12 mouse cellular contexts compared by ENCODE assay signal in genomic region chr17:28992105-28992504, GRCm38 (mm10). TPM values are rescaled to one million over a fixed set of nuclear protein-coding genes. Genes with fewer than 3 reads are reported as not detected.
A peak's percentile ranks its signal among the peaks of the same experiment; 100 is the strongest.
DNase-seq lines count a peak whose midpoint lies in the region; ATAC-seq lines count a peak whose summit lies in the region.
"Had no signal": no experiment of that assay in that cellular context is flagged by ENCODE, and none has a peak within 500 bp of the region (broad histone marks: within the 10 kb centered on the region; RNA-seq: fewer than 3 reads in every experiment).

No protein-coding gene starts in this region.

- no peak overlapping the region for H3K4me2 ChIP-seq in forebrain, embryonic 15.5 days (replicated peaks)
- no peak overlapping the region for H3K4me2 ChIP-seq in limb, embryonic 13.5 days (replicated peaks)
- H3K4me2 ChIP-seq: liver, embryonic 15.5 days had no signal

- H3K36me3 ChIP-seq in forebrain, embryonic 15.5 days: peaks cover 46% of the 10 kb centered on the region
- peaks cover 91% of the 10 kb centered on the region for H3K36me3 ChIP-seq in forebrain, embryonic 10.5 days (replicated peaks)
- peaks cover 69% of the 10 kb centered on the region for H3K36me3 ChIP-seq in limb, embryonic 13.5 days
- peaks cover 93% of the 10 kb centered on the region for H3K36me3 ChIP-seq in limb, embryonic 10.5 days

- H3K27me3 ChIP-seq in forebrain, embryonic 15.5 days: no peaks in the 10 kb centered on the region
- no peaks in the 10 kb centered on the region for H3K27me3 ChIP-seq in forebrain, embryonic 10.5 days (ENCODE audit: poor library complexity, severe bottlenecking)
- H3K27me3 ChIP-seq in limb, embryonic 13.5 days: no peaks in the 10 kb centered on the region
- no peaks in the 10 kb centered on the region for H3K27me3 ChIP-seq in limb, embryonic 10.5 days (ENCODE audit: low read depth, poor library complexity, severe bottlenecking)
- H3K27me3 ChIP-seq: liver, embryonic 15.5 days had no signal

- peak overlapping the region; percentile 74 for H3K27ac ChIP-seq in forebrain, embryonic 15.5 days (replicated peaks)
- H3K27ac ChIP-seq in forebrain, embryonic 10.5 days: no peak overlapping the region
- peak overlapping the region; percentile 28; the same call in 1 of the 2 replicates for H3K27ac ChIP-seq in limb, embryonic 13.5 days
- H3K27ac ChIP-seq in limb, embryonic 10.5 days: no peak overlapping the region

- no peak for DNase-seq in forebrain, embryonic 10.5 days (ENCODE audit: extremely low spot score, low spot score)
- no peak for DNase-seq in limb, embryonic 10.5 days (ENCODE audit: low spot score)
- DNase-seq in heart, postnatal 14 days: peak; percentile 36 to 51
- peak; percentile 66 for DNase-seq in lung, postnatal 10 days
- DNase-seq in yolk sac, embryonic 10.5 days (ENCODE audit: low spot score): no peak
- DNase-seq in urinary bladder, postnatal 25 days (ENCODE audit: low spot score): no peak
- DNase-seq: embryo, embryonic 11 days; spleen, adult 18-20 months had no signal

- no peak for ATAC-seq in forebrain, embryonic 15.5 days (replicated peaks)
- no peak for ATAC-seq in limb, embryonic 13.5 days (ENCODE audit: low FRiP score, low read depth)

- H3K9me3 ChIP-seq in forebrain, embryonic 15.5 days: no peaks in the 10 kb centered on the region
- no peaks in the 10 kb centered on the region for H3K9me3 ChIP-seq in forebrain, embryonic 10.5 days
- no peaks in the 10 kb centered on the region for H3K9me3 ChIP-seq in limb, embryonic 13.5 days
- no peaks in the 10 kb centered on the region for H3K9me3 ChIP-seq in limb, embryonic 10.5 days (replicated peaks)
- H3K9me3 ChIP-seq: liver, embryonic 15.5 days had no signal

- H3K4me1 ChIP-seq in forebrain, embryonic 15.5 days: peaks cover 21% of the 10 kb centered on the region
- H3K4me1 ChIP-seq in forebrain, embryonic 10.5 days: peaks cover 7% of the 10 kb centered on the region; the same call in 1 of the 2 replicates
- no peaks in the 10 kb centered on the region for H3K4me1 ChIP-seq in limb, embryonic 13.5 days
- no peaks in the 10 kb centered on the region for H3K4me1 ChIP-seq in limb, embryonic 10.5 days

- 15% methylated on average over 7 of the region's 7 CpGs for WGBS in forebrain, embryonic 15.5 days
- 78% methylated on average over 7 of the region's 7 CpGs for WGBS in forebrain, embryonic 10.5 days
- WGBS in limb, embryonic 13.5 days: 53% methylated on average over 7 of the region's 7 CpGs
- WGBS in limb, embryonic 10.5 days: 72% methylated on average over 7 of the region's 7 CpGs

- H3K9ac ChIP-seq in forebrain, embryonic 15.5 days (replicated peaks): no peak overlapping the region
- H3K9ac ChIP-seq in limb, embryonic 13.5 days: no peak overlapping the region
- H3K9ac ChIP-seq: liver, embryonic 15.5 days had no signal

- H3K4me3 ChIP-seq in forebrain, embryonic 15.5 days: no peak overlapping the region
- H3K4me3 ChIP-seq in forebrain, embryonic 10.5 days: no peak overlapping the region
- no peak overlapping the region for H3K4me3 ChIP-seq in limb, embryonic 13.5 days
- no peak overlapping the region for H3K4me3 ChIP-seq in limb, embryonic 10.5 days
- H3K4me3 ChIP-seq: liver, embryonic 15.5 days had no signal

- intact Hi-C loops in heart, postnatal 14 days (cut with DNase I): no loop called here

RNA-seq across cellular contexts. Expression of gene Stk38, which starts 15.7 kb away (rescaled TPM):
- polyA plus RNA-seq in forebrain, embryonic 15.5 days (2015; fragmentation: Nextera tagmentation; extraction: Ambion mirVana): 119 and 128 TPM in 2 replicates
- 117 and 119 TPM in 2 replicates for polyA plus RNA-seq in forebrain, embryonic 10.5 days (2016; fragmentation: Nextera tagmentation; extraction: Ambion mirVana)
- polyA plus RNA-seq in limb, embryonic 13.5 days (2015; fragmentation: Nextera tagmentation; extraction: Ambion mirVana): 119 and 120 TPM in 2 replicates
- polyA plus RNA-seq in limb, embryonic 10.5 days (2016; fragmentation: Nextera tagmentation; extraction: Ambion mirVana): 116 and 131 TPM in 2 replicates
- 10 to 100 TPM; 47.6 to 48.8 TPM for total RNA-seq in heart, postnatal 14 days (2021)

RNA-seq across cellular contexts. Expression of gene Srsf3, which starts 40.3 kb away (rescaled TPM):
- 594 and 620 TPM in 2 replicates for polyA plus RNA-seq in forebrain, embryonic 15.5 days (2015; fragmentation: Nextera tagmentation; extraction: Ambion mirVana)
- polyA plus RNA-seq in forebrain, embryonic 10.5 days (2016; fragmentation: Nextera tagmentation; extraction: Ambion mirVana): 884 TPM in 2 replicates
- polyA plus RNA-seq in limb, embryonic 13.5 days (2015; fragmentation: Nextera tagmentation; extraction: Ambion mirVana): 694 and 714 TPM in 2 replicates
- 820 and 832 TPM in 2 replicates for polyA plus RNA-seq in limb, embryonic 10.5 days (2016; fragmentation: Nextera tagmentation; extraction: Ambion mirVana)
- 100 to 1,000 TPM in 1 of 2 experiments, 10 to 100 TPM in 1; 99.7 to 120 TPM for total RNA-seq in heart, postnatal 14 days (2021)

RNA-seq across cellular contexts. Expression of gene Kctd20, which starts 40.4 kb away (rescaled TPM):
- 118 TPM in 2 replicates for polyA plus RNA-seq in forebrain, embryonic 15.5 days (2015; fragmentation: Nextera tagmentation; extraction: Ambion mirVana)
- polyA plus RNA-seq in forebrain, embryonic 10.5 days (2016; fragmentation: Nextera tagmentation; extraction: Ambion mirVana): 111 and 113 TPM in 2 replicates
- polyA plus RNA-seq in limb, embryonic 13.5 days (2015; fragmentation: Nextera tagmentation; extraction: Ambion mirVana): 105 and 120 TPM in 2 replicates
- 121 and 129 TPM in 2 replicates for polyA plus RNA-seq in limb, embryonic 10.5 days (2016; fragmentation: Nextera tagmentation; extraction: Ambion mirVana)
- 10 to 100 TPM; 59.5 to 62.6 TPM for total RNA-seq in heart, postnatal 14 days (2021)

RNA-seq across cellular contexts. Expression of gene Pxt1, which starts 48.5 kb away (rescaled TPM):
- polyA plus RNA-seq in forebrain, embryonic 15.5 days (2015; fragmentation: Nextera tagmentation; extraction: Ambion mirVana): not detected in 2 replicates
- not detected in 2 replicates for polyA plus RNA-seq in forebrain, embryonic 10.5 days (2016; fragmentation: Nextera tagmentation; extraction: Ambion mirVana)
- polyA plus RNA-seq in limb, embryonic 13.5 days (2015; fragmentation: Nextera tagmentation; extraction: Ambion mirVana): not detected in 2 replicates
- 0.24 and 0.45 TPM in 2 replicates for polyA plus RNA-seq in limb, embryonic 10.5 days (2016; fragmentation: Nextera tagmentation; extraction: Ambion mirVana)
- total RNA-seq in heart, postnatal 14 days (2021): under 1 TPM; 0.36 to 0.44 TPM
- total RNA-seq: layer of hippocampus, adult 18-20 months had no signal

Comparison
In these comparisons a context has a peak if more than half of its experiments do, and no peak if none do; other contexts are left out.
1. H3K27ac ChIP-seq: peak in forebrain, embryonic 15.5 days (single experiment) and limb, embryonic 13.5 days (single experiment); none in forebrain, embryonic 10.5 days (single experiment) and limb, embryonic 10.5 days (single experiment).
2. DNase-seq: peak in heart, postnatal 14 days (2 of 2) and lung, postnatal 10 days (single experiment); none in forebrain, embryonic 10.5 days (single experiment), limb, embryonic 10.5 days (single experiment), yolk sac, embryonic 10.5 days (single experiment) and urinary bladder, postnatal 25 days (single experiment).